Mouse (Mus musculus) heart, postnatal 10 days (tissue): ENCODE data around the gene Dnajc3. TPM values are rescaled to one million over a fixed set of nuclear protein-coding genes. Genes with fewer than 3 reads are reported as not detected.

Source experiments
- DNase-seq, 2 experiments: peaks; one replicate each; pipeline ENCODE4 v3.0.0; 2021
- intact Hi-C: fragments of 180-260 bp; cut with DNase I; formaldehyde crosslinking; loops from one replicate; pipeline ENCODE4 v1.15.1; 2025
- total RNA-seq, 2 experiments: library from RNA; stranded (reverse); gene quantifications; 2 replicates each; pipeline ENCODE4 v1.2.3; 2021

Gene Dnajc3
- total RNA-seq, 2 experiments from 2014 or later: 26.4 to 27.1 TPM

- intact Hi-C loops: loop anchor here (5.0 kb wide), 1 partner anchor 70 kb away; no protein-coding TSS in a partner anchor
- DNase-seq: peak in 1 of 2 experiments; percentile 14
Observed at GRCm38 (mm10) chr14:118981711-118982428, 44.1 kb downstream of the Dnajc3 start.

- intact Hi-C loops: loop anchor here (5.0 kb wide), 1 partner anchor 70 kb away; no protein-coding TSS in a partner anchor
- DNase-seq: peak; percentile 25 to 39
Observed at GRCm38 (mm10) chr14:118982429-118983045, 44.8 kb downstream of the Dnajc3 start.

DNA sequence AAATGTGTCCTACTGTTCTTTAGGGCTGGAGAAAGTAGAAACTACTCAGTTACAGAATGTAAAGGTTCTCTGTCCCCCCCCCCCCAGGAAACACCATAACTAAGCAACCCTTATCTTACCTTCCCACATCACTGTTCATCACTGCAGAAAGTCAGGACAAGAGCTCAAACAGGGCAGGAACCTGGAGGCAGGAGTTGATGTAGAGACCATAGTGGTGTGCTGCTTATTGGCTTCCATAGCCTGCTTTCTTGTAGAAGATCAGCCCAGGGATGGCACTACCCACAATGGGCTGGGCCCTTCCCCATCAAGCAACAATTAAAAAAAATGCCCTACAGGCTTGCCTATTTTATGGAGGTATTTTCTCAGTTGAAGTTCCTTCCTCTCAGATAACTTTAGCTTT is 45.6 kb downstream of the Dnajc3 start:
- intact Hi-C loops: loop anchor here (5.0 kb wide), 1 partner anchor 71 kb away; no protein-coding TSS in a partner anchor
- no peak for DNase-seq

- no peak for DNase-seq
- intact Hi-C loops: loop anchor here (5.0 kb wide), 1 partner anchor 72 kb away; no protein-coding TSS in a partner anchor
Observed at GRCm38 (mm10) chr14:118984161-118984560, 46.4 kb downstream of the Dnajc3 start.

- intact Hi-C loops: loop anchor here (1.0 to 5.0 kb wide), 2 partner anchors 40 to 1075 kb away; no protein-coding TSS in a partner anchor
- peak; percentile 67 to 84 for DNase-seq
Observed at GRCm38 (mm10) chr14:118986653-118987522, 49.1 kb downstream of the Dnajc3 start.

GRCm38 (mm10) chr14:118987523-118988496 is 50.0 kb downstream of the Dnajc3 start:
- intact Hi-C loops: loop anchor here (5.0 kb wide), 1 partner anchor 1074 kb away; no protein-coding TSS in a partner anchor

GRCm38 (mm10) chr14:118995226-118995925 is 57.6 kb downstream of the Dnajc3 start:
- no peak for DNase-seq
- intact Hi-C loops: no loop called here

More at GRCm38 (mm10) chr14:118987523-118988496, 50.0 kb downstream of the Dnajc3 start:
- no peak for DNase-seq

DNA sequence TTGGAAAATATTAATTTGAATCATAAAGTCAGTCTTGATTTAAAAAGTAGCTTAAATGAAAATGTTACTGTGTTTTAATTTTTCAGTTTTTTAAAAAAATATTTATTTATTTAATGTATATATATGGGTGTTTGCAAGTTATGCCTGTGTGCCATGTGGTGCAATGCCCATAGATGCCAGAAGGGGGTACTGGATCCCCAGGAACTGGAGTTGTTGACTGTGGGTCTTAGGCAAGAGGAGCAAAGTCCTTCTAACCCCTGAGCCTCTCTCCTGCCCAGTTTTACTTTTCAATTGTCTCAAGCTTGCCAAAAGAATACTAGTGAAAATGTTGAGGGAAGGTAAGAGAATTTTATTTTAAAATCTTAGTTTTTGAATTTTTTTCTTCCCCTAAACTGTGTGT is 65.5 kb downstream of the Dnajc3 start:
- intact Hi-C loops: no loop called here

DNA sequence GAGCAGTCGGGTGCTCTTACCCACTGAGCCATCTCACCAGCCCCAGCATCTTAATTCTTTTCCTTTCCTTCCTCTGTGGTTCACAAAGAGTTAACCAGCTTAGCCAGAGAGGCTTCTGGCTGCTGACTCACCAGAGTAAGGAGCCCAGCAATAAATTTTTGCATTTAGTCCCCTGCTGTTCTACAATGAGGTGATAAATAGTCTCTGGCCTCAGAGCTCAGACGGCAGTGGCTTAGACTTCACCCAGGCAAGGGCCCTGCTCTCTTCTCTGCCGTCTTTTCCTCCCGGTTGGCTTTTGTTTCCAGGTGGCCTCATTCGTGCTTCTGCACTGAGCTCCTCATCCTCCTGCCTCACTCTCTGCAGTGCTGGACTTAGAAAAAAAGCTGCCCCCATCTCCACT is 68.1 kb downstream of the Dnajc3 start:
- intact Hi-C loops: no loop called here

More for the DNA sequence above, 65.5 kb downstream of the Dnajc3 start:
- no peak for DNase-seq

DNA sequence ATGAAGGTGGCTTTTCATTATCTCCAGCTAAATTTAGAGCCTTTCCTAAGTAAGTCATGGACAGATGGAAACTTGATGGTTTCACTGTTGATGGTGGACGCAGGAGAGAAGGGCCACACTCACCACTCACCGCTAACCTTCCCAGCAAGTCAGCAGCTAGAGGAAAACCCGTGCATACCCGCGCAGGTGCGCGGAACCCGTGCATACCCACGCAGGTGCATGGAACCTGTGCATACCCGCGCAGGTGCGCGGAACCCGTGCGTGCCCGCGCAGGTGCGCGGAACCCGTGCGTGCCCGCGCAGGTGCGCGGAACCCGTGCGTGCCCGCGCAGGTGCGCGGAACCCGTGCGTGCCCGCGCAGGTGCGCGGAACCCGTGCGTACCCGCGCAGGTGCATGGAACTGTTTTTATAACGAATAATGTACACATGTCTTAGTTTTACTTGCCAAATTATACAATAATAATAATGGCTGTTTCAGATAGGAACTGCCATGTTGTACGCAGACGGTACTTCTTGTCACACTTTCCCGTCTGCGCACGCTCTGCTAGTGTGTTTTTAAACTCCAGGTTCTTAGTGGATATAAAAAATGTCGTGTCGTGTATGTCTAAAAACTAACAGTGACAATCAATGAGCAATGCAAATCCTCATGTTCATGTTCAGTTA is 68.8 kb downstream of the Dnajc3 start:
- DNase-seq: no peak
- intact Hi-C loops: no loop called here

More for the DNA sequence above, 68.1 kb downstream of the Dnajc3 start:
- DNase-seq: no peak

DNA sequence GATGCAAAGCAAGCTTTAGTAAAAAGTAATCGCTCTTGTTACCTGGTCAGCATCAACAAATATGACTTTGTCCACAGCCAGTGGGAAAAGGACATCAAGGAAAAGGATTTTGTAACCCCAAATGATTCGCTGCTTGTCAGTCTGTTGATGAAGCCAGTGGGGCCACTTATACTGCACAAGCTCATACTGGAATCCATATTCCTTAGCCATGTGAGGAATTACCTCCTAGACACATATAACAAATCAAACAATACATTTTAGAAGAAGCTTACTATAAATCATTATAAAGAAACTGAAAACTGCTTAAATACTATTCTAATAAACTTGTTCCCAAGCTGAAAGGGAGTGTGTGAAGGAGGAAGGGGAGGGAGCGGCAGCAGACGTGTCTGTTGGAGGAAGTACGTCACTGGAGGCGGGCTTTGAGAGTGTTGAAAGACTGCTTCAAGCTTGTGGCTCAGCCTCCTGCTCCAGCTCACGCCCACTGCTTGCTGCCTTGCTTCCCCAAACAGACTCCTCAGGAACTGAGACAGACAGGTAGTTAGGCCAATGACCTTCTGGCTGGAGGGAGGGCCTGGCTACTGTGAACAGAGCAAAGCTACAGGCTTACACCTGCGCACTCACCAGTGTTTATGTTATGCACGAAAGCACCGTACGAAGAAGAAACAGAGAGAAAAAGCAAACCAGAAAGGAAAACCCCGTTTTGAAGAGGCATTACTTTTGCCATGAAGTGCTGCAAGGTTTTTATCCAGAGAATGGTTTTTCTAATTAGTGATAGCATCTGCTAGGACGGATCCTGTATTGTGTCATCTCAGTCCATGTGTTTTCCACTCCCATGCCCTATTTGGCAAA is 69.6 kb downstream of the Dnajc3 start:
- peak; percentile 99 for DNase-seq
- intact Hi-C loops: no loop called here

DNA sequence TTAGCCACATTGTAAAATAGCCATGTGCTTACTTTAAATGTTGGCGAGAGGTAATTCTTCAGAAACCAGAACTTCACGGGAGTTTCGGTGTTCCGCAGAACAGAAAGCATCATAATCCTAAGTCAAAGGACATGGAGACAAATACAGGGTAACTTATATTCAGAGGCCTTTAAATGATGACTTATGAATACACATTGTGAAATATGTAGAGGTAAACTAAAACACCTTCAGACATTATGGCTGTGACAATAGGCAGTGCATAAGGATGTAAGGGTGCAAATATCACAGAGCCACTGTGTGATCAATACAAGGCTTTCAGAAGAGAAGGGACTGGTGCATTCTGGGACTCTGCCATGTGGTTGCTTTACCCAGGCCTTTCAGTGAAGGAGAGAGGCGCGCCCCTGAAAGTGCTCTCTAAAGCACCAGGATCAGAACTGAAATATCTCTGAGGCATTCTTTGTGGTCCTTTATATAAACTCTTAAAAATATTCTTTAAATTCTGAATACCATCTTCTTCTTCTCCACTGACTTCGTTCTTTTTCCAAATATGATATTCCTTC is 70.3 kb downstream of the Dnajc3 start:
- intact Hi-C loops: no loop called here
- DNase-seq: no peak

DNA sequence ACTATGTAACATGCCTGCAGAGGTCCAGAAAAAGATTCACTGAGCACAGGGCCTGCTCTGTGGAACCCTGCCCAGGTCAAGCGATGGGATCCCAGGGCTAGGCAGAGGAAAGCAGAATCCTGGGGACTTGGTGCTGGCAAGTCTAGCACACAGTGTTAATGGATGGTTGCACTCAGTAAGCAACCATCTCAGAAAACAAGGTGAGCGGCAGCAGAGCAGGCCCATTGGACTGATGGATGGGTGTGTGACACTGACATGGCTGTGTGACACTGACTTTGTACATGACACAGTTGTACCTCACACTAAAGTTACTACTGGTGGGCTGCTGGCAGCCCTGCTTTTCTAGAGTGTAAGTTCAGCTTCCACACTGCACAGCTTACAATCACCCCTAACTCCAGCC is 71.8 kb downstream of the Dnajc3 start:
- intact Hi-C loops: no loop called here
- no peak for DNase-seq

GRCm38 (mm10) chr14:119012607-119013431 is 75.0 kb downstream of the Dnajc3 start:
- peak; percentile 15 to 40 for DNase-seq
- intact Hi-C loops: no loop called here

DNA sequence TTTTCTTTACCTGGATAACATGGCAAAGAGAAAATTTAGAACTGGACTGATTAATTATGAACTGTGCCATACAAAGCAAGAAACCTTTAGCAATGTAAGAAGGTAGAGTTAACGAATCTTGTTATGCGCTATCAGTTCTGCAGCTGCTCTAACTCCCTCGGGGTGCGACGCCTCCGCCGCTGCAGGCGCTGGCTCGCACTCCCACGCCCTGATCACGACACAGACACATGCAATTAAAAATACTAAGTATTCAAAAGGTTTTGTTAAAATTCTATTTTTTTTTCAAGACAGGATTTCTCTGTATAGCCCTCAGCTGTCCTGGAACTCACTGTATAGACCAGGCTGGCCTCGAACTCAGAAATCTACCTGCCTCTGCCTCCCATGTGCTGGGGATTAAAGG is 75.8 kb downstream of the Dnajc3 start:
- no peak for DNase-seq
- intact Hi-C loops: no loop called here

GRCm38 (mm10) chr14:119025889-119026288 is 88.1 kb downstream of the Dnajc3 start:
- peak in 1 of 2 experiments; percentile 19 for DNase-seq
- intact Hi-C loops: loop anchor here (2.0 to 5.0 kb wide), 2 partner anchors 115 to 204 kb away; no protein-coding TSS in a partner anchor
